Mouse (Mus musculus) kidney, postnatal 0 days (tissue): ENCODE results near the gene Lrrn4cl. TPM values are rescaled to one million over a fixed set of nuclear protein-coding genes. Genes with fewer than 3 reads are reported as not detected.
A peak's percentile ranks its signal among the peaks of the same experiment; 100 is the strongest.

Experiments
- ATAC-seq: fragments of 200-750 bp; cut with Nextera tagmentation; replicated peaks from 2 replicates; pipeline ENCODE4 v1.8.0; 2017; ENCODE audit warnings: low read depth, moderate number of reproducible peaks, moderate TSS enrichment, moderate library complexity; ENCODE audit not compliant: low FRiP score
- DNase-seq: peaks from one replicate; pipeline ENCODE4 v3.0.0-alpha.2; 2016; ENCODE audit warnings: low spot score
- H3K27ac ChIP-seq: fragments of 300-500 bp; sonication (generic); 2 replicates; pipeline ENCODE4 v1.5.1; 2014; ENCODE audit warnings: mild to moderate bottlenecking
- H3K27me3 ChIP-seq: fragments of 300-500 bp; sonication (generic); 2 replicates; pipeline ENCODE4 v1.6.1; 2014; ENCODE audit warnings: low read length, mixed read lengths; ENCODE audit not compliant: insufficient read depth
- H3K36me3 ChIP-seq: fragments of 300-500 bp; sonication (generic); 2 replicates; pipeline ENCODE4 v1.6.1; 2014; ENCODE audit warnings: low read length, mixed read lengths; ENCODE audit not compliant: insufficient read depth
- H3K4me1 ChIP-seq: fragments of 300-500 bp; sonication (generic); replicated peaks from 2 replicates; pipeline ENCODE4 v1.6.1; 2014; ENCODE audit warnings: antibody characterized with exemption, low read length, mixed read lengths; ENCODE audit not compliant: insufficient read depth
- H3K4me2 ChIP-seq: fragments of 300-500 bp; sonication (generic); 2 replicates; pipeline ENCODE4 v1.6.1; 2014; ENCODE audit warnings: mild to moderate bottlenecking, low read length, moderate library complexity, mixed read lengths
- H3K4me3 ChIP-seq: fragments of 300-500 bp; sonication (generic); replicated peaks from 2 replicates; pipeline ENCODE4 v1.5.1; 2014; ENCODE audit warnings: low read depth, low read length
- H3K9ac ChIP-seq: fragments of 300-500 bp; sonication (generic); 2 replicates; pipeline ENCODE4 v1.6.1; 2014; ENCODE audit warnings: low read depth, low read length
- H3K9me3 ChIP-seq: fragments of 300-500 bp; sonication (generic); replicated peaks from 2 replicates; pipeline ENCODE4 v1.6.1; 2016; ENCODE audit warnings: low read length, inconsistent platforms, mixed read lengths
- CTCF ChIP-seq: IDR thresholded peaks from 2 replicates; pipeline ENCODE4 v1.5.1; 2016; ENCODE audit warnings: antibody characterized with exemption, low read depth, mild to moderate bottlenecking, moderate library complexity
- WGBS: fragments of 180-500 bp; shearing (Covaris S2); extraction: QIAGEN DNeasy Blood & Tissue Kit; methylation state at CpG from one replicate; pipeline ENCODE4 v1.1.7; 2014; 5-methylcytosine and 5-hydroxymethylcytosine counted together
- polyA plus RNA-seq: library from polyadenylated mRNA; unstranded; fragments of >200 nt; fragmentation: Nextera tagmentation; extraction: Ambion mirVana; gene quantifications from 2 replicates; pipeline ENCODE4 v1.2.1, GENCODE M21; 2015

Gene Lrrn4cl
- polyA plus RNA-seq, 1 experiment from 2014 or later: 1.1 TPM

- H3K4me3 ChIP-seq: no peak overlapping the region
- H3K9me3 ChIP-seq: no peaks in the 10 kb centered on the region
- H3K27ac ChIP-seq: no peak overlapping the region
- no peak for TF ChIP-seq CTCF
- peaks cover 23% of the 10 kb centered on the region for H3K4me1 ChIP-seq
- 90% methylated on average over 6 of the region's 6 CpGs for WGBS
- no peak overlapping the region for H3K9ac ChIP-seq
- H3K36me3 ChIP-seq: 0 out of 2 replicates have a peak, but pooled peaks cover 20% of the 10 kb centered on the region
- no peaks in the 10 kb centered on the region for H3K27me3 ChIP-seq
- no peak overlapping the region for H3K4me2 ChIP-seq
- DNase-seq (no peak), ATAC-seq (no peak)
Measured at GRCm38 (mm10) chr19:8842961-8843360, 7.6 kb upstream of the Lrrn4cl start.

GRCm38 (mm10) chr19:8844371-8845129 is 6.0 kb upstream of the Lrrn4cl start:
- ATAC-seq (no peak), DNase-seq (peak; percentile 90)
- H3K4me2 ChIP-seq: no peak overlapping the region
- H3K27ac ChIP-seq: no peak overlapping the region
- H3K4me3 ChIP-seq: no peak overlapping the region
- peaks cover 11% of the 10 kb centered on the region for H3K4me1 ChIP-seq
- 0 out of 2 replicates have a peak, but pooled peaks cover 20% of the 10 kb centered on the region for H3K36me3 ChIP-seq
- H3K9ac ChIP-seq: no peak overlapping the region
- 60% methylated on average over 5 of the region's 5 CpGs for WGBS
- no peaks in the 10 kb centered on the region for H3K27me3 ChIP-seq
- no peaks in the 10 kb centered on the region for H3K9me3 ChIP-seq
- peak; percentile 85 for TF ChIP-seq CTCF

- WGBS: 67% methylated on average over 5 of the region's 5 CpGs
Measured at GRCm38 (mm10) chr19:8848356-8848755, 2.2 kb upstream of the Lrrn4cl start.

GRCm38 (mm10) chr19:8851639-8852038 is 1.1 kb downstream of the Lrrn4cl start:
- Histone ChIP-seq H3K4me3 (no peak overlapping the region), H3K27ac (no peak overlapping the region), H3K36me3 (0 out of 2 replicates have a peak, but pooled peaks cover 9% of the 10 kb centered on the region), H3K27me3 (no peaks in the 10 kb centered on the region), H3K4me2 (no peak overlapping the region), H3K4me1 (no peaks in the 10 kb centered on the region), H3K9ac (no peak overlapping the region), H3K9me3 (no peaks in the 10 kb centered on the region)
- DNase-seq (no peak), ATAC-seq (no peak)
- WGBS: 61% methylated on average over 7 of the region's 7 CpGs
- peak; percentile 4; the same call in 1 of the 2 replicates for TF ChIP-seq CTCF

More at GRCm38 (mm10) chr19:8848356-8848755, 2.2 kb upstream of the Lrrn4cl start:
- Histone ChIP-seq H3K27ac (no peak overlapping the region), H3K9ac (no peak overlapping the region), H3K27me3 (no peaks in the 10 kb centered on the region), H3K36me3 (0 out of 2 replicates have a peak, but pooled peaks cover 18% of the 10 kb centered on the region), H3K9me3 (no peaks in the 10 kb centered on the region), H3K4me1 (no peaks in the 10 kb centered on the region), H3K4me3 (no peak overlapping the region), H3K4me2 (no peak overlapping the region)
- ATAC-seq (no peak), DNase-seq (no peak)
- no peak for TF ChIP-seq CTCF

GRCm38 (mm10) chr19:8852236-8852928 is 1.8 kb downstream of the Lrrn4cl start:
- ATAC-seq (no peak), DNase-seq (no peak)
- no peak for TF ChIP-seq CTCF
- no peak overlapping the region for H3K4me2 ChIP-seq
- H3K4me3 ChIP-seq: no peak overlapping the region
- 51% methylated on average over 10 of the region's 10 CpGs for WGBS
- no peaks in the 10 kb centered on the region for H3K9me3 ChIP-seq
- H3K4me1 ChIP-seq: no peaks in the 10 kb centered on the region
- no peak overlapping the region for H3K9ac ChIP-seq
- 0 out of 2 replicates have a peak, but pooled peaks cover 4% of the 10 kb centered on the region for H3K36me3 ChIP-seq
- no peaks in the 10 kb centered on the region for H3K27me3 ChIP-seq
- no peak overlapping the region for H3K27ac ChIP-seq

GRCm38 (mm10) chr19:8853117-8853516 is 2.5 kb downstream of the Lrrn4cl start:
- TF ChIP-seq CTCF: no peak
- Histone ChIP-seq H3K27me3 (no peaks in the 10 kb centered on the region), H3K9me3 (no peaks in the 10 kb centered on the region), H3K36me3 (no peaks in the 10 kb centered on the region), H3K9ac (no peak overlapping the region), H3K4me1 (no peaks in the 10 kb centered on the region), H3K4me2 (no peak overlapping the region), H3K4me3 (no peak overlapping the region), H3K27ac (no peak overlapping the region)
- no peak for ATAC-seq
- 83% methylated on average over 3 of the region's 3 CpGs for WGBS
- DNase-seq: no peak
